Mouse (Mus musculus) liver, adult 2 months (tissue): ENCODE measurements around the gene Xntrpc.

ENCODE experiments used
- CTCF ChIP-seq: fragments of 200-500 bp; IDR thresholded peaks from 2 replicates; pipeline ENCODE4 v1.5.1; 2011; ENCODE audit warnings: low read depth, low read length, control low read depth
- POLR2A ChIP-seq: fragments of 200-500 bp; IDR thresholded peaks from 2 replicates; pipeline ENCODE4 v1.6.1; 2011; ENCODE audit warnings: low read length, control low read depth; ENCODE audit not compliant: insufficient read depth; ENCODE audit errors: extremely low read depth

GRCm38 (mm10) chr7:102080311-102080710, 14.8 kb downstream of the Xntrpc start:
- TF ChIP-seq POLR2A (no peak), CTCF (no peak)
